Mouse (Mus musculus) urinary bladder, adult 18-20 months (tissue): ENCODE data around the gene Olfr780.
"Not testable (repeated sequence)": the region's sequence is repeated elsewhere in the genome, so short reads cannot be mapped to it uniquely, and the experiment has no call there.

ENCODE experiments used
- DNase-seq, 2 experiments: peaks; one replicate each; pipeline ENCODE4 v3.0.0; 2022; ENCODE audit warnings: low spot score in 2 of 2, mixed read lengths in 2 of 2

The Olfr780 gene

GRCm38 (mm10) chr10:129317817-129318216 is at the start of gene Olfr780:
Gene Olfr780, plus strand, starts transcription at chr10:129318117.
- DNase-seq: no peak

- no peak for DNase-seq
Measured at GRCm38 (mm10) chr10:129271081-129271535, 46.8 kb upstream of the Olfr780 start, which contains the start of gene Olfr777. Gene Olfr777, minus strand, starts transcription at chr10:129271485.

- DNase-seq: not testable (repeated sequence)
Measured at GRCm38 (mm10) chr10:129312973-129313372, 4.9 kb upstream of the Olfr780 start.

GRCm38 (mm10) chr10:129313521-129313920 is 4.4 kb upstream of the Olfr780 start:
- DNase-seq: not testable (repeated sequence)

GRCm38 (mm10) chr10:129328554-129328953 is 10.6 kb downstream of the Olfr780 start, which contains the start of gene Olfr781:
Gene Olfr781, plus strand, starts transcription at chr10:129328854.
- DNase-seq: no peak

GRCm38 (mm10) chr10:129348550-129348949 is 30.6 kb downstream of the Olfr780 start, which contains the start of gene Olfr782:
Gene Olfr782, plus strand, starts transcription at chr10:129348850.
- no peak for DNase-seq

- not testable (repeated sequence) for DNase-seq
Measured at GRCm38 (mm10) chr10:129352475-129352874, 34.6 kb downstream of the Olfr780 start.

- not testable (repeated sequence) for DNase-seq
Measured at GRCm38 (mm10) chr10:129356496-129356895, 38.6 kb downstream of the Olfr780 start.

GRCm38 (mm10) chr10:129357307-129357706 is 39.4 kb downstream of the Olfr780 start:
- no peak for DNase-seq
